In the genomic region with DNA sequence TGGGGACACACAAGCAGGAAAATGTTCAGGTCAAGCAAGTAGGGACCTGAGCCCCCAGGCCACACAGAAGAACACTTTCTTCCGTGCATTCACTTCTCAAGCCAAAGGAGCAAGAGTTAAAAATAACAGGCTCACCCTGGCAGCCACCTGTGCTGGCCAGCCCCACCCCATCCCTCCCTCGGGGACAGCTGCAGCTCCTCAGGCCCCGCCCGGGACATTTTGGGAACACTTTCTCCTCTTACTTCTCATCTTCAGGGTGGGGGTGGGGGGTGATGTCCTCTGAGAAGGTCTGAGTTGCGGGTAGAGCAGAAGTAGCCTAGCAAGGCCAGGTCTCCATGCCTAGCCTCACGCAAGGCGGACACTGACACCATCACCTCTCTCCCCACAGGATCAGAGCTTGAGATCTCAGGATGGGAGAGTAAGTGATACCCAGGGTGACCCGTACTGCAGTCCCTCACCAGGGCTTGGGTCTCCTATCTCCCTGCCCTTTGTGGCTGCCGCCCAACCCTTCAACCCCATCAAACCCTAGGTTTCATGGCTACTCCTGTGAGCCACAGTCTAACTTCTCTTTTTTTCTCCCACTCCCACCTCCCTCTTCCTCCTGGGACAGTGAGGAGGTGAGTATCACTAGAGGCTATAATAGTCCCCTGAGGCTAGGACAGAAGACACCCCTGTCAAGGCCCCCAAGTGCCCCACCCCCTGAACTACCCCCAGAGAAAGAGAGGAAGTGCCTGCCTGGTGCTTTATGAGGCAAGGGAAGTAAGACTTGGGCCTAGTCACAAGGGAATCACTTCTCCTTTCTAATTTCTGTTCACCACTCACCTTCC, we compare ENCODE assay signal across 11 mouse cellular contexts. TPM values are rescaled to one million over a fixed set of nuclear protein-coding genes. Genes with fewer than 3 reads are reported as not detected.
A peak's percentile ranks its signal among the peaks of the same experiment; 100 is the strongest.
DNase-seq lines count a peak whose midpoint lies in the region; ATAC-seq and TF ChIP-seq lines count a peak whose summit lies in the region.
"Had no signal": no experiment of that assay in that cellular context is flagged by ENCODE, and none has a peak within 500 bp of the region (broad histone marks: within the 10 kb centered on the region; RNA-seq: fewer than 3 reads in every experiment).

No protein-coding gene starts in this region.

- H3K27ac ChIP-seq in kidney, embryonic 14.5 days (ENCODE audit: low read depth, low read length) = 0 out of 2 replicates have a peak overlapping the region, but pooled peaks have one; percentile 11
- H3K27ac ChIP-seq in bone marrow, adult 2 months (ENCODE audit: control insufficient read depth, insufficient read depth, low read depth, low read length, poor library complexity) = peak overlapping the region; percentile 92
- H3K27ac ChIP-seq in forebrain, postnatal 0 days (ENCODE audit: low read depth, low read length) = no peak overlapping the region
- no peak overlapping the region for H3K27ac ChIP-seq in forebrain, embryonic 16.5 days (ENCODE audit: low read length)

- no peaks in the 10 kb centered on the region for H3K27me3 ChIP-seq in kidney, embryonic 14.5 days (ENCODE audit: control insufficient read depth, insufficient read depth, low read length)
- no peaks in the 10 kb centered on the region for H3K27me3 ChIP-seq in forebrain, postnatal 0 days (ENCODE audit: insufficient read depth, low read length)
- H3K27me3 ChIP-seq in forebrain, embryonic 16.5 days (replicated peaks; ENCODE audit: control insufficient read depth, insufficient read depth, low read length) = no peaks in the 10 kb centered on the region

- no peak for ATAC-seq in kidney, embryonic 14.5 days (ENCODE audit: low FRiP score, low TSS enrichment)
- peak; percentile 87 for ATAC-seq in granulocyte monocyte progenitor cell, adult 5-6 weeks (replicated peaks; ENCODE audit: poor library complexity, severe bottlenecking)
- ATAC-seq in monocyte, adult 5-6 weeks (replicated peaks; ENCODE audit: insufficient number of reproducible peaks, low FRiP score, low TSS enrichment, poor library complexity, severe bottlenecking) = peak; percentile 73
- no peak for ATAC-seq in forebrain, postnatal 0 days
- no peak for ATAC-seq in forebrain, embryonic 16.5 days

- no peaks in the 10 kb centered on the region for H3K9me3 ChIP-seq in kidney, embryonic 14.5 days (ENCODE audit: control insufficient read depth, low read length)
- H3K9me3 ChIP-seq in forebrain, postnatal 0 days (ENCODE audit: low read length) = no peaks in the 10 kb centered on the region
- no peaks in the 10 kb centered on the region for H3K9me3 ChIP-seq in forebrain, embryonic 16.5 days (ENCODE audit: control insufficient read depth, low read length)

- TF ChIP-seq CTCF in bone marrow, adult 2 months (IDR thresholded peaks at IDR 0.05; ENCODE audit: control insufficient read depth, insufficient read depth, low read length) = no peak
- no peak for TF ChIP-seq CTCF in forebrain, postnatal 0 days (IDR thresholded peaks at IDR 0.05; ENCODE audit: low read depth)

- WGBS in kidney, embryonic 14.5 days = 67% methylated on average over 9 of the region's 9 CpGs
- 31% methylated on average over 9 of the region's 9 CpGs for WGBS in bone marrow, adult 2 months
- WGBS in forebrain, postnatal 0 days = 86% methylated on average over 9 of the region's 9 CpGs
- 85% methylated on average over 9 of the region's 9 CpGs for WGBS in forebrain, embryonic 16.5 days

- DNase-seq in kidney, postnatal 36 days = no peak
- no peak for DNase-seq in frontal cortex, adult 2 months (ENCODE audit: extremely low spot score in 1 of 2, low spot score in 1 of 2)
- DNase-seq in forebrain, postnatal 0 days = no peak
- DNase-seq: cerebellum, adult 8-10 months; kidney, postnatal 10 days had no signal

- H3K4me1 ChIP-seq in kidney, embryonic 14.5 days (ENCODE audit: control insufficient read depth, insufficient read depth, low read length) = peaks cover 21% of the 10 kb centered on the region
- peaks cover 8% of the 10 kb centered on the region for H3K4me1 ChIP-seq in bone marrow, adult 2 months (ENCODE audit: control insufficient read depth, insufficient read depth, low read length)
- H3K4me1 ChIP-seq in forebrain, postnatal 0 days (ENCODE audit: insufficient read depth) = no peaks in the 10 kb centered on the region
- no peaks in the 10 kb centered on the region for H3K4me1 ChIP-seq in forebrain, embryonic 16.5 days (replicated peaks; ENCODE audit: control insufficient read depth, insufficient read depth, low read length)

- no peak overlapping the region for H3K4me3 ChIP-seq in kidney, embryonic 14.5 days (ENCODE audit: low read length)
- H3K4me3 ChIP-seq in bone marrow, adult 2 months (replicated peaks; ENCODE audit: control insufficient read depth, low read depth, low read length) = no peak overlapping the region
- H3K4me3 ChIP-seq in forebrain, postnatal 0 days (ENCODE audit: low read depth, low read length) = no peak overlapping the region
- H3K4me3 ChIP-seq in forebrain, embryonic 16.5 days (replicated peaks; ENCODE audit: low read length) = no peak overlapping the region

- TF ChIP-seq POLR2A in bone marrow, adult 2 months (IDR thresholded peaks at IDR 0.05; ENCODE audit: borderline replicate concordance, control insufficient read depth, low read depth, low read length) = no peak

- no peaks in the 10 kb centered on the region for H3K36me3 ChIP-seq in kidney, embryonic 14.5 days (ENCODE audit: control insufficient read depth, insufficient read depth, low read length)
- H3K36me3 ChIP-seq in forebrain, postnatal 0 days (ENCODE audit: insufficient read depth) = no peaks in the 10 kb centered on the region
- H3K36me3 ChIP-seq in forebrain, embryonic 16.5 days (ENCODE audit: control insufficient read depth, insufficient read depth) = no peaks in the 10 kb centered on the region

- no peak overlapping the region for H3K4me2 ChIP-seq in kidney, embryonic 14.5 days (replicated peaks; ENCODE audit: low read depth, low read length)
- no peak overlapping the region for H3K4me2 ChIP-seq in forebrain, postnatal 0 days (ENCODE audit: low read depth)
- no peak overlapping the region for H3K4me2 ChIP-seq in forebrain, embryonic 16.5 days (ENCODE audit: low read length)

- peak overlapping the region; percentile 18; the same call in 1 of the 2 replicates for H3K9ac ChIP-seq in kidney, embryonic 14.5 days (ENCODE audit: low read depth, low read length)
- no peak overlapping the region for H3K9ac ChIP-seq in forebrain, postnatal 0 days
- no peak overlapping the region for H3K9ac ChIP-seq in forebrain, embryonic 16.5 days (replicated peaks; ENCODE audit: low read depth, low read length)

RNA-seq across cellular contexts. Expression of a gene that starts 0.7 kb away (rescaled TPM):
- polyA plus RNA-seq in kidney, embryonic 14.5 days (2014; fragmentation: Nextera tagmentation; extraction: Ambion mirVana) = 3.1 and 3.7 TPM in 2 replicates
- 19.2 and 51.8 TPM in 2 replicates for polyA plus RNA-seq in bone marrow, adult 2 months (2011; ENCODE audit: insufficient read depth, insufficient read length, low replicate concordance, missing spikeins)
- total RNA-seq in granulocyte monocyte progenitor cell, adult 5-6 weeks (2014; fragmentation: Nextera tagmentation) = 5.6 and 6.0 TPM in 2 replicates
- 3.0 and 8.1 TPM in 2 replicates for total RNA-seq in granulocyte monocyte progenitor cell, adult 5-6 weeks (2017)
- 7.5 to 20.6 TPM (median 11.3 TPM) in 3 replicates for total RNA-seq in monocyte, adult 5-6 weeks (2017)
- polyA plus RNA-seq in frontal cortex, adult 2 months (2012; rRNA removed) = 1.7 and 2.0 TPM in 2 replicates
- 0.33 and 2.8 TPM in 2 replicates for total RNA-seq in forebrain, postnatal 0 days (2014; rRNA removed)
- 0.21 and 1.5 TPM in 2 replicates for polyA plus RNA-seq in forebrain, postnatal 0 days (2015; fragmentation: Nextera tagmentation; extraction: Ambion mirVana)
- 0.89 TPM in 1 of 2 replicates, not detected in the other for polyA plus RNA-seq in forebrain, embryonic 16.5 days (2015; fragmentation: Nextera tagmentation; extraction: Ambion mirVana)

RNA-seq across cellular contexts. Expression of a gene that starts 7.6 kb away (rescaled TPM):
- not detected in 2 replicates for polyA plus RNA-seq in kidney, embryonic 14.5 days (2014; fragmentation: Nextera tagmentation; extraction: Ambion mirVana)
- polyA plus RNA-seq in bone marrow, adult 2 months (2011; ENCODE audit: insufficient read depth, insufficient read length, low replicate concordance, missing spikeins) = 2.5 TPM in 1 of 2 replicates, not detected in the other
- total RNA-seq in granulocyte monocyte progenitor cell, adult 5-6 weeks (2014; fragmentation: Nextera tagmentation) = not detected in 2 replicates
- not detected in 2 replicates for total RNA-seq in granulocyte monocyte progenitor cell, adult 5-6 weeks (2017)
- total RNA-seq in monocyte, adult 5-6 weeks (2017) = not detected in 3 replicates
- not detected in 2 replicates for polyA plus RNA-seq in frontal cortex, adult 2 months (2012; rRNA removed)
- not detected in 2 replicates for total RNA-seq in forebrain, postnatal 0 days (2014; rRNA removed)
- polyA plus RNA-seq in forebrain, postnatal 0 days (2015; fragmentation: Nextera tagmentation; extraction: Ambion mirVana) = not detected in 2 replicates
- polyA plus RNA-seq in forebrain, embryonic 16.5 days (2015; fragmentation: Nextera tagmentation; extraction: Ambion mirVana) = not detected in 2 replicates
- polyA plus RNA-seq: neural tube, embryonic 11.5 days had no signal

RNA-seq across cellular contexts. Expression of a gene that starts 18.3 kb away (rescaled TPM):
- 92.8 and 124 TPM in 2 replicates for polyA plus RNA-seq in kidney, embryonic 14.5 days (2014; fragmentation: Nextera tagmentation; extraction: Ambion mirVana)
- 135 and 280 TPM in 2 replicates for polyA plus RNA-seq in bone marrow, adult 2 months (2011; ENCODE audit: insufficient read depth, insufficient read length, low replicate concordance, missing spikeins)
- 41.4 and 58.5 TPM in 2 replicates for total RNA-seq in granulocyte monocyte progenitor cell, adult 5-6 weeks (2014; fragmentation: Nextera tagmentation)
- 50.3 and 51.9 TPM in 2 replicates for total RNA-seq in granulocyte monocyte progenitor cell, adult 5-6 weeks (2017)
- total RNA-seq in monocyte, adult 5-6 weeks (2017) = 1,011 to 1,374 TPM (median 1,247 TPM) in 3 replicates
- 11.0 and 11.2 TPM in 2 replicates for polyA plus RNA-seq in frontal cortex, adult 2 months (2012; rRNA removed)
- 5.7 and 7.9 TPM in 2 replicates for total RNA-seq in forebrain, postnatal 0 days (2014; rRNA removed)
- 5.5 and 6.4 TPM in 2 replicates for polyA plus RNA-seq in forebrain, postnatal 0 days (2015; fragmentation: Nextera tagmentation; extraction: Ambion mirVana)
- 3.5 and 5.5 TPM in 2 replicates for polyA plus RNA-seq in forebrain, embryonic 16.5 days (2015; fragmentation: Nextera tagmentation; extraction: Ambion mirVana)

RNA-seq across cellular contexts. Expression of a gene that starts 54.5 kb away (rescaled TPM):
- polyA plus RNA-seq in kidney, embryonic 14.5 days (2014; fragmentation: Nextera tagmentation; extraction: Ambion mirVana) = 223 and 260 TPM in 2 replicates
- polyA plus RNA-seq in bone marrow, adult 2 months (2011; ENCODE audit: insufficient read depth, insufficient read length, low replicate concordance, missing spikeins) = 137 and 308 TPM in 2 replicates
- 152 and 191 TPM in 2 replicates for total RNA-seq in granulocyte monocyte progenitor cell, adult 5-6 weeks (2014; fragmentation: Nextera tagmentation)
- 128 and 144 TPM in 2 replicates for total RNA-seq in granulocyte monocyte progenitor cell, adult 5-6 weeks (2017)
- total RNA-seq in monocyte, adult 5-6 weeks (2017) = 304 to 518 TPM (median 326 TPM) in 3 replicates
- 383 and 391 TPM in 2 replicates for polyA plus RNA-seq in frontal cortex, adult 2 months (2012; rRNA removed)
- total RNA-seq in forebrain, postnatal 0 days (2014; rRNA removed) = 243 and 366 TPM in 2 replicates
- 313 and 338 TPM in 2 replicates for polyA plus RNA-seq in forebrain, postnatal 0 days (2015; fragmentation: Nextera tagmentation; extraction: Ambion mirVana)
- polyA plus RNA-seq in forebrain, embryonic 16.5 days (2015; fragmentation: Nextera tagmentation; extraction: Ambion mirVana) = 203 and 208 TPM in 2 replicates

RNA-seq across cellular contexts. Expression of a gene that starts 56.3 kb away (rescaled TPM):
- 3.2 and 3.5 TPM in 2 replicates for polyA plus RNA-seq in kidney, embryonic 14.5 days (2014; fragmentation: Nextera tagmentation; extraction: Ambion mirVana)
- polyA plus RNA-seq in bone marrow, adult 2 months (2011; ENCODE audit: insufficient read depth, insufficient read length, low replicate concordance, missing spikeins) = 42.0 and 73.4 TPM in 2 replicates
- not detected in 2 replicates for total RNA-seq in granulocyte monocyte progenitor cell, adult 5-6 weeks (2014; fragmentation: Nextera tagmentation)
- total RNA-seq in granulocyte monocyte progenitor cell, adult 5-6 weeks (2017) = not detected in 2 replicates
- total RNA-seq in monocyte, adult 5-6 weeks (2017) = 13.6 to 16.7 TPM (median 15.5 TPM) in 3 replicates
- 0.50 and 1.8 TPM in 2 replicates for polyA plus RNA-seq in frontal cortex, adult 2 months (2012; rRNA removed)
- 1.2 and 1.6 TPM in 2 replicates for total RNA-seq in forebrain, postnatal 0 days (2014; rRNA removed)
- 1.2 and 1.4 TPM in 2 replicates for polyA plus RNA-seq in forebrain, postnatal 0 days (2015; fragmentation: Nextera tagmentation; extraction: Ambion mirVana)
- 0.73 and 1.2 TPM in 2 replicates for polyA plus RNA-seq in forebrain, embryonic 16.5 days (2015; fragmentation: Nextera tagmentation; extraction: Ambion mirVana)

Comparison
In these comparisons a context has a peak if more than half of its experiments do, and no peak if none do; other contexts are left out.
1. ATAC-seq: peak in granulocyte monocyte progenitor cell, adult 5-6 weeks (single experiment) and monocyte, adult 5-6 weeks (single experiment); none in kidney, embryonic 14.5 days (single experiment), forebrain, postnatal 0 days (single experiment) and forebrain, embryonic 16.5 days (single experiment).
2. H3K27ac ChIP-seq: peak in kidney, embryonic 14.5 days (single experiment) and bone marrow, adult 2 months (single experiment); none in forebrain, postnatal 0 days (single experiment) and forebrain, embryonic 16.5 days (single experiment).